Mouse (Mus musculus) myocyte (in vitro differentiated cells): ENCODE results near the gene Ghrhr.

ENCODE experiments used
- CEBPB ChIP-seq: IDR thresholded peaks from 2 replicates; pipeline ENCODE4 v1.6.1; 2011; ENCODE audit warnings: mild to moderate bottlenecking, moderate library complexity; ENCODE audit not compliant: poor library complexity, insufficient read depth, severe bottlenecking
- E2F4 ChIP-seq: IDR thresholded peaks from one replicate; pipeline ENCODE4 v1.6.1; 2011; ENCODE audit warnings: mild to moderate bottlenecking, control low read depth, moderate library complexity; ENCODE audit not compliant: insufficient read depth
- MAX ChIP-seq: IDR thresholded peaks from one replicate; pipeline ENCODE4 v1.6.1; 2011; ENCODE audit warnings: low read depth, mild to moderate bottlenecking, control low read depth
- MYOG ChIP-seq, 3 experiments: IDR thresholded peaks; one replicate each; pipeline ENCODE4 v1.6.1; 2011; ENCODE audit warnings: control low read depth in 2 of 3, low read depth in 2 of 3, mild to moderate bottlenecking in 2 of 3; ENCODE audit not compliant: insufficient read length in 2 of 3, control insufficient read depth in 1 of 3, insufficient read depth in 1 of 3
- POLR2A ChIP-seq: IDR thresholded peaks from one replicate; pipeline ENCODE4 v1.6.1; 2011; ENCODE audit warnings: low read depth, mild to moderate bottlenecking, control low read depth, moderate library complexity; ENCODE audit not compliant: insufficient read length
- POLR2AphosphoS2 ChIP-seq: IDR thresholded peaks from one replicate; pipeline ENCODE4 v1.6.1; 2011; ENCODE audit warnings: low read depth, control low read depth; ENCODE audit not compliant: insufficient read length
- REST ChIP-seq: IDR thresholded peaks from one replicate; pipeline ENCODE4 v1.6.1; 2011; ENCODE audit warnings: mild to moderate bottlenecking, control low read depth, moderate library complexity; ENCODE audit not compliant: insufficient read depth, insufficient read length
- SRF ChIP-seq: IDR thresholded peaks from one replicate; pipeline ENCODE4 v1.6.1; 2011; ENCODE audit warnings: low read depth; ENCODE audit not compliant: control insufficient read depth, insufficient read length
- TCF12 ChIP-seq: IDR thresholded peaks from one replicate; pipeline ENCODE4 v1.6.1; 2011; ENCODE audit warnings: mild to moderate bottlenecking, control low read depth; ENCODE audit not compliant: poor library complexity, insufficient read depth, severe bottlenecking
- TCF3 ChIP-seq: IDR thresholded peaks from one replicate; pipeline ENCODE4 v1.6.1; 2011; ENCODE audit warnings: low read depth, control low read depth; ENCODE audit not compliant: insufficient read length
- USF1 ChIP-seq: IDR thresholded peaks from one replicate; pipeline ENCODE4 v1.6.1; 2011; ENCODE audit warnings: low read depth, mild to moderate bottlenecking, control low read depth, moderate library complexity

- TF ChIP-seq POLR2A (no peak), MYOG (IDR thresholded peaks at IDR 0.05; ENCODE audit: control insufficient read depth in 1 of 3, insufficient read depth in 1 of 3, insufficient read length in 2 of 3, low read depth in 2 of 3) (no peak), SRF (no peak), TCF12 (no peak), POLR2AphosphoS2 (no peak), CEBPB (no peak), USF1 (no peak), MAX (no peak), E2F4 (no peak), REST (no peak), TCF3 (no peak)
Observed at GRCm38 (mm10) chr6:55383897-55384296, 7.8 kb downstream of the Ghrhr start.
